Mouse (Mus musculus) forebrain, embryonic 16.5 days (tissue): Measurements from ENCODE around the gene Nab2. TPM values are rescaled to one million over a fixed set of nuclear protein-coding genes. Genes with fewer than 3 reads are reported as not detected.

Source experiments
- ATAC-seq: fragments of 200-750 bp; cut with Nextera tagmentation; 2 replicates; pipeline ENCODE4 v1.8.0; 2017; ENCODE audit warnings: mild to moderate bottlenecking, moderate library complexity
- H3K27ac ChIP-seq: fragments of 300-500 bp; sonication (generic); 2 replicates; pipeline ENCODE4 v1.5.1; 2014; ENCODE audit warnings: low read length, control low read depth
- H3K27me3 ChIP-seq: fragments of 300-500 bp; sonication (generic); replicated peaks from 2 replicates; pipeline ENCODE4 v1.6.1; 2014; ENCODE audit warnings: low read length; ENCODE audit not compliant: control insufficient read depth, insufficient read depth
- H3K36me3 ChIP-seq: fragments of 300-500 bp; sonication (generic); 2 replicates; pipeline ENCODE4 v1.6.1; 2014; ENCODE audit not compliant: control insufficient read depth, insufficient read depth
- H3K4me1 ChIP-seq: fragments of 300-500 bp; sonication (generic); replicated peaks from 2 replicates; pipeline ENCODE4 v1.6.1; 2014; ENCODE audit warnings: low read length; ENCODE audit not compliant: control insufficient read depth, insufficient read depth
- H3K4me2 ChIP-seq: fragments of 300-500 bp; sonication (generic); 2 replicates; pipeline ENCODE4 v1.6.1; 2014; ENCODE audit warnings: mild to moderate bottlenecking, low read length, control low read depth
- H3K4me3 ChIP-seq: fragments of 300-500 bp; sonication (generic); replicated peaks from 2 replicates; pipeline ENCODE4 v1.5.1; 2014; ENCODE audit warnings: mild to moderate bottlenecking, low read length, control low read depth
- H3K9ac ChIP-seq: fragments of 300-500 bp; sonication (generic); replicated peaks from 2 replicates; pipeline ENCODE4 v1.6.1; 2014; ENCODE audit warnings: low read depth, low read length, control low read depth
- H3K9me3 ChIP-seq: fragments of 300-500 bp; sonication (generic); 2 replicates; pipeline ENCODE4 v1.6.1; 2016; ENCODE audit warnings: low read length; ENCODE audit not compliant: control insufficient read depth
- WGBS: fragments of 180-500 bp; shearing (Covaris S2); extraction: QIAGEN DNeasy Blood & Tissue Kit; methylation state at CpG from one replicate; pipeline ENCODE4 v1.1.7; 2014; 5-methylcytosine and 5-hydroxymethylcytosine counted together
- polyA plus RNA-seq: library from polyadenylated mRNA; unstranded; fragments of >200 nt; fragmentation: Nextera tagmentation; extraction: Ambion mirVana; gene quantifications from 2 replicates; pipeline ENCODE4 v1.2.1, GENCODE M21; 2015

Gene Nab2
- polyA plus RNA-seq, 1 experiment from 2014 or later: 3.9 TPM

- H3K27ac ChIP-seq: no peak overlapping the region
- H3K9me3 ChIP-seq: no peaks in the 10 kb centered on the region
- H3K4me2 ChIP-seq: no peak overlapping the region
- WGBS: 77% methylated on average over 7 of the region's 7 CpGs
- no peaks in the 10 kb centered on the region for H3K36me3 ChIP-seq
- no peaks in the 10 kb centered on the region for H3K4me1 ChIP-seq
- H3K9ac ChIP-seq: no peak overlapping the region
- no peak for ATAC-seq
- no peaks in the 10 kb centered on the region for H3K27me3 ChIP-seq
- no peak overlapping the region for H3K4me3 ChIP-seq
Observed at GRCm38 (mm10) chr10:127632668-127633271, 35.6 kb downstream of the Nab2 start.

DNA sequence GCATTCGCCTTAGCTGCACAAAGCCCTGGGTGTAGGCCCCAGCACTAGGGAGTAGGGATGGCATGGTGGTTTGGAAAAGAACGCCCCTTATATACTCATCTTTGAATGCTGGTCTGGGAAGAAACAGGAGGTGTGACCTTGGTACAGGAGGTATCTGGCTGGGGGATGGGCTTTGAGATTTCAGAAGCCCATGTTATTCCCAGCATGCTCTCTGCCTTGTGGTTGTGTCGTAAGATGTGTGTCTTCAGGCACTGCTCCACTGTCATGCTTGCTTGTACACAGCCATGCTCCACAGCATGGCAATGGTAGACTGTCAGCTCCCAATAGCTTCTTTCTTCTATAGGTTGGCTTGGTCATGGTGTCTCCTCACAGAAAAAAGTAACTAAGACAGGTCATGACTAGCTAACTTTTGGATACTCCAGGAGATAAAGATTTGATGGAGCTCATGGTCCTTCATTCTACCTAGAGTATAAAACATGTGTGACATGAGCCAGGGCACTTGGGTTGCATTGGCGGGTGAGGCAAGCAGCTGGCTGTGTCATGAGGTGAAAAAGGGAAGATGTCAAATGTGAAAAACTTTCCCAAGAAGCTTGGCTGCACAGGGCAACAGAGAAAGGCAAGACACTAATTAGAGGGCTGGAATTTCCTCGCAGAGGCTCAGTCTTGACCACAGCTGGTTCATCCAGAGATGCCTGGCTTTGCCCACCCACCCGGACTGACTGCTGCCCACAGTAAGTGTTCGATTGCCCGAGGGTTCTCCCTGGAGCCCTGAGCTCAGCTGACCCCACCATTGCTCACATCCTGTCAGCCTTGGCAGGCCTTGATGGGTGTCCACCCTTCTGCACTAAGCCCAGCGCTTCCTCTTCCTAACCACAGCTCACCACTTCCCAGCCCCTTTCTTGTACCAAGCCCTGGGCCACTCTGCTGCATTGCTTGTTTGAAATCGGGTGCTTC, 36.8 kb downstream of the Nab2 start:
- Histone ChIP-seq H3K9me3 (no peaks in the 10 kb centered on the region), H3K4me1 (no peaks in the 10 kb centered on the region), H3K27me3 (no peaks in the 10 kb centered on the region), H3K36me3 (no peaks in the 10 kb centered on the region), H3K27ac (no peak overlapping the region), H3K4me3 (no peak overlapping the region), H3K9ac (no peak overlapping the region), H3K4me2 (no peak overlapping the region)
- no peak for ATAC-seq
- 89% methylated on average over 10 of the region's 10 CpGs for WGBS

DNA sequence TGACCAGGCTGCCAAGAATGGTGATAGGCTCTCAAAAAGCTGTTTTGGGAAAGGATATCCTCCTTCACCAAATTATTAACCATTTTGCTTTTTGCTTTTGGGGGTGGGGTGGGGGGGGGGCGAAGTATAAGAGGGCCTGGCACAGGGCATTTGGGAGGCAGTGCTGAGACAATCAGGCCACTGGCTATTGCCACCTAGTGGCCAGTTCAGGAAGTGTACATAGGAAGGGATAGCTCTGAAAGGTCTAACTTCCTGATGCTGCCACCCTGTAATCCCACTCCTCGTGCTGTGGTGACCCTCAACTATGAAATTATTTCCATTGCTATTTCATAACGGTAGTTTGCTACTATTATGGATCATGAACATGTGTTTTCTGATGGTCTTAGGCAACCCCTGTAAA, 41.9 kb downstream of the Nab2 start:
- no peaks in the 10 kb centered on the region for H3K9me3 ChIP-seq
- H3K9ac ChIP-seq: no peak overlapping the region
- H3K27me3 ChIP-seq: no peaks in the 10 kb centered on the region
- ATAC-seq: no peak
- no peak overlapping the region for H3K27ac ChIP-seq
- H3K4me1 ChIP-seq: peaks cover 9% of the 10 kb centered on the region
- no peaks in the 10 kb centered on the region for H3K36me3 ChIP-seq
- 90% methylated on average over 3 of the region's 3 CpGs for WGBS
- no peak overlapping the region for H3K4me2 ChIP-seq
- no peak overlapping the region for H3K4me3 ChIP-seq

DNA sequence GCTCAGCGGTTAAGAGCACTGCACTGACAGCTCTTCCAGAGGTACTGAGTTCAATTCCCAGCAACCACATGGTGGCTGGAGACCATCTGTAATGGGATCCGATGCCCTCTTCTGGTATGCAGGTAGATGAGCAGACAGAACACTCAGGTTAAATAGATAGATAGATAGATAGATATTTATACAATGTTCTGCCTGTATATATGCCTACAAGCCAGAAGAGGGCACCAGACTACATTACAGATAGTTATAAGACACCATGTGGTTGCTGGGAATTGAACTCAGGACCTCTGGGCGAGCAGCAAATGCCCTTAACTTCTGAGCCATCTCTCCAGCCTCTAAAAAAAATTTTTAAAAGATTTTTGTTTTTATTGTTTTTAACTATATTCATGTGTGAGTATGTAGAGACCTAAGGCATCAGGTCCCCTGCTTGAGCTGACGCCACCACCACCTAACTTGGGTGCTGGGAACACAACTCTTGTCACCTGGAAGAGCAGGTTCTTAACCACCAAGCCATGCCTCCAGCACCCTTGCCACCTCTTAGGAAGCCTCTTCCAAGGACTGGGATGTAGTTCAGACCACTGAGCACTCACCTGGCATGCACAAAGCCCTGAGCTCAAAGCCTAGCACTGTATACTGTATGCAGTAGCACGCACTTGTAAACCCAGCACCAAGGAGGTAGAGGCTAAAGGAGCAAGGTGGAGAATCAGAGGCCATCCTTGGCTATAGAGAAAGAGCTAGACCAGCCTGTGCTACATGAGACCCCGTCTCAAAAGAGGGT, 44.7 kb downstream of the Nab2 start:
- H3K4me3 ChIP-seq: no peak overlapping the region
- 92% methylated on average over 6 of the region's 6 CpGs for WGBS
- no peaks in the 10 kb centered on the region for H3K27me3 ChIP-seq
- no peaks in the 10 kb centered on the region for H3K9me3 ChIP-seq
- H3K9ac ChIP-seq: no peak overlapping the region
- ATAC-seq: no peak
- H3K4me2 ChIP-seq: no peak overlapping the region
- H3K27ac ChIP-seq: no peak overlapping the region
- H3K36me3 ChIP-seq: no peaks in the 10 kb centered on the region
- H3K4me1 ChIP-seq: peaks cover 18% of the 10 kb centered on the region

- ATAC-seq: no peak
- WGBS: 63% methylated on average over 4 of the region's 4 CpGs
- no peak overlapping the region for H3K4me3 ChIP-seq
Observed at GRCm38 (mm10) chr10:127622661-127623060, 45.7 kb downstream of the Nab2 start.

DNA sequence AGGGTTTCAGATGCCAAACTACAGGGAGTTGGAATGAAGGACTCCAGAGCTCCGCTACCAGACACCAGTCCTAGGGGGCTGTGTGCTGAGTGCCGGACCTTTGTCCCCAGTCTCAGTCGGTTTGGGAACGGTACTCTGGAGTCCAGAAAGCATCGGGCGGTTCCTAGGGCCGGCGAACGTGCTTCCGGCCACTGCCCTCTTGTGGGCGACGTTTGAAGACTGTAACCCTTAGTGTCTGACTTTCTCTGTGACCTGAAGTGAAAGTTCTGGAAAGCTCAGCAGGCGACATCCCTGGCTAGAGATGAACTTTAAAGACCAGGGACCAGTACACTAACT, 46.3 kb downstream of the Nab2 start:
- Histone ChIP-seq H3K4me3 (peak overlapping the region; percentile 93), H3K4me2 (peak overlapping the region; percentile 95), H3K9ac (peak overlapping the region; percentile 63), H3K4me1 (peaks cover 34% of the 10 kb centered on the region), H3K36me3 (no peaks in the 10 kb centered on the region), H3K27me3 (no peaks in the 10 kb centered on the region), H3K9me3 (no peaks in the 10 kb centered on the region), H3K27ac (peak overlapping the region; percentile 88)
- under 1% methylated on average over 13 of the region's 13 CpGs for WGBS
- ATAC-seq: no peak

More at GRCm38 (mm10) chr10:127622661-127623060, 45.7 kb downstream of the Nab2 start:
- no peaks in the 10 kb centered on the region for H3K36me3 ChIP-seq
- no peaks in the 10 kb centered on the region for H3K9me3 ChIP-seq
- no peak overlapping the region for H3K9ac ChIP-seq
- no peak overlapping the region for H3K4me2 ChIP-seq
- no peak overlapping the region for H3K27ac ChIP-seq
- H3K27me3 ChIP-seq: no peaks in the 10 kb centered on the region
- H3K4me1 ChIP-seq: peaks cover 28% of the 10 kb centered on the region

GRCm38 (mm10) chr10:127621191-127622056, 46.9 kb downstream of the Nab2 start:
- ATAC-seq: peak; percentile 83
- H3K27ac ChIP-seq: peak overlapping the region; percentile 90
- H3K4me2 ChIP-seq: peak overlapping the region; percentile 95
- H3K9me3 ChIP-seq: no peaks in the 10 kb centered on the region
- WGBS: 0% methylated on average over 39 of the region's 39 CpGs
- H3K4me3 ChIP-seq: peak overlapping the region; percentile 93
- no peaks in the 10 kb centered on the region for H3K36me3 ChIP-seq
- peaks cover 40% of the 10 kb centered on the region for H3K4me1 ChIP-seq
- peak overlapping the region; percentile 63 for H3K9ac ChIP-seq
- H3K27me3 ChIP-seq: no peaks in the 10 kb centered on the region

GRCm38 (mm10) chr10:127620406-127621190, 47.8 kb downstream of the Nab2 start, which contains the start of gene Lrp1:
TSS of gene Lrp1 (minus strand) at chr10:127621148.
- Histone ChIP-seq H3K4me2 (peak within 1 kb of the TSS; percentile 95), H3K36me3 (no peaks in the 10 kb centered on the region), H3K4me1 (peaks cover 48% of the 10 kb centered on the region), H3K27ac (peak within 1 kb of the TSS; percentile 90), H3K27me3 (no peaks in the 10 kb centered on the region), H3K4me3 (peak within 1 kb of the TSS; percentile 93), H3K9ac (peak within 1 kb of the TSS; percentile 92), H3K9me3 (no peaks in the 10 kb centered on the region)
- WGBS: 0% methylated on average over 26 of the region's 32 CpGs
- peak; percentile 71 for ATAC-seq
